Mouse (Mus musculus) granulocyte monocyte progenitor cell, adult 5-6 weeks (primary cell): ENCODE results near the gene Ccdc180. TPM values are rescaled to one million over a fixed set of nuclear protein-coding genes. Genes with fewer than 3 reads are reported as not detected.

ENCODE experiments used
- ATAC-seq: replicated peaks from 2 replicates; pipeline ENCODE4 v1.8.0; 2016; ENCODE audit warnings: mild to moderate bottlenecking, moderate TSS enrichment, inconsistent platforms; ENCODE audit not compliant: poor library complexity, severe bottlenecking
- total RNA-seq, 2 experiments: library from RNA; stranded (forward) in 1 of 2; stranded (reverse) in 1 of 2; fragments of 200-712, 200-1000 nt in 1 of 2; fragments of >200 nt in 1 of 2; fragmentation: Nextera tagmentation in 1 of 2; gene quantifications; 2 replicates each; pipeline ENCODE4 v1.2.3; 2014 to 2017

The Ccdc180 gene
- total RNA-seq (2014; fragmentation: Nextera tagmentation) (0.32 and 1.4 TPM in 2 replicates), total RNA-seq (2017) (0.17 and 0.31 TPM in 2 replicates)

DNA sequence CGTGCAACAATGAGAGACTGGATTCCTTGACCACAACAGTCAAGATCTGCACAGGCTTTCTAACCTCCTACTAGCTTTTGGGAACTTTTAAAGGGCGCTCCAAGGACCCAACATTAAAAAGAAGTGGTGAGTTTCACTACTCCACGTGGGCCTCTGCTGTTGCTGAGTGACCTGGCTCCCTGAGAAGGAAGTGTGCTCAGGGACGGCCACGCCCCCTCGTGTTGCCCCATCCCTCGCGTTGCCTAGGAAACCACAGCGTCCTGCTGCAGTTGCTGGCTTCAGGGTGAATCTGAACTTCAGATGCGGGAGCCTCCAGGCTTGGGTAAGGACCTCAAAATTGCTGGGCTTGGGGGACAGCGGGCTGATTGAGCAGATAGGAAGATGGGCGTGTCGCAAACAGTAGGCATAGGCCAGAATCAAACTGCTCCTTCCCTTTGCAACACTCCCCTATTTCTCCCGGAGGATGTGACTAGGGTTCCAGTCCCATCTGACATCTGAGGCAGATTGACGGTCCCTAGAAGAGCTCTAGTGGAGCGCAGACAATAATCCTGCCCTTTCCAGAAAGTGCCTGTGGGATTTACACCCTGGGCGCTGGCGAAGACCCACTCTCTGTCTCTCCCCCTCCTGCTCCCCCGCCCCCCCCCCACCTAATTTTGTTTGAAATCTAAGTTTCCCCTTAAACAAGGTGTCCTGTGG lies at the start of gene Ccdc180:
TSS of gene Ccdc180 (plus strand) at position 238 of the 696 bp plus-strand sequence.
- ATAC-seq, result peak; percentile 99

DNA sequence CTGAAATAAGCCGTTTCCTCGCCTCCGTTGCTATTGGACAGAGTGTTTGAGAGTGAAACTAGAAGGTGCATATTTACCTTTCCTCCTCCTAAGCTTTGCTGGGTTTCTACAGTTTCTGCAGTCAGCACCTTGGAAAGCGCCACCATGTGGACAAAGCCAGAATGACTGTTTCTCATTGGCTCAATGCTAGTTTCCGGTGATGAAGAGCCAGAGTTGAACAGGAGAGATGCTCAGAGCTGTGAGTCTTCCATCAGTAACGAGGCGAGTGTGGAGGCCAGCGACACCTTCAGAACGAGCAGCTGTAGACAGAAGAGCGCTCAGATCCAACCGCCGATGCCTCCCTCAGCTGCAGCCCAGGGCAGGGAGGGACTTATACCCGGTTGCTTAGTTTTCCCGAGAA lies 45.7 kb upstream of the Ccdc180 start:
- ATAC-seq, result peak; percentile 40

DNA sequence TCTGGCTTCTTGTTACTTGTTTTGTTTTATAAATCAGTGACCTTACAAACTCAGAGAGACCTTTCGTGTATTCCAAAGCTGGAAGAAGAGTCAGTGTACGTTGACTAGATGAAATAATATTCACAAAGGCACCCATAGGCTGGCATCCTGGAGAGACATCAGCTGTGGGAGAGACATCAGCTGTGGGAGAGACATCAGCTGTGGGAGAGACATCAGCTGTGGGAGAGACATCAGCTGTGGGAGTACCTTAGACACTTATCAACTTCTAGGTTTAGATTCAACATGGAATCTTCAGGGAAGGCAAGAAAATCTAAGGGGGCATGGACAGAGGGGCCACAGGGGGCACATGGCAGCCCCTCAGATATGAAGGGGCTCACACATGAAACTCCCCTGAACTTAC lies 43.8 kb upstream of the Ccdc180 start:
- ATAC-seq, result no peak

DNA sequence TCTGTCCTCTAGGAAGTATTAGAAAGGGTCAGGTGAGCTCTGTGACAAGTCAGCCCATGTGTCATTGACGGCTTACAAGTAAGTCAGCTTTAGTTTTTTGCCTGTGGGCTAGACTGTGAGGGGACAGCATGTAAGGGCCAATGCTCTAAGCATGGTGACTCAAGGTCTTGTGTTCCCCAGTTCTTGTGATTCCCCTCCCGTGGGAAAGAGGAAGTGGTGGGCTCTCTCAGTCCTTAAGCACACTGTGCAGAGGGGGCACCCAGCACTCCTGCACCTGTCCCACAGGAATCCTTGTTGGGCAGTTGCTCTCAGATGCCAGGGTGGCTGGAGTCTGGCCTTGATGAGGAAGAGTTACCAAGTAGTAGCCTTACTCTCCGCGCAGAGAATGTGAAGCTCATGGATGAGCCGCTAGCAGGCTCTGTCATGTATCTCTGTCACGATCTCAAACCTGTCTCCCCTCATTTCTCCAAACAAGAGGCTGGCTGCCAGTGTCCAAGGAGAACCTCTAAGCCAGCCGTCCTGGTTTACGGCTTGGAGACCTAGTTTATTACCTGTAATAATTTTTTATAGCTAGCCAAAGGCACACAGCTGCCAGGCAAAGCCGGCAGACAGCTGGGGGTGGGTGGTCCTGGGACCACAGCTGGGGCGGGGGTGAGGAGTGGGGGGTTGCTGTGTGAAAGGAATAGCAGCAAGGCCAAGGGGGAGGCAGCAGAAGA lies 41.8 kb upstream of the Ccdc180 start, which contains the start of gene Stra6l:
TSS of gene Stra6l (plus strand) at position 556 of the 716 bp plus-strand sequence.
- ATAC-seq, result peak; percentile 78

DNA sequence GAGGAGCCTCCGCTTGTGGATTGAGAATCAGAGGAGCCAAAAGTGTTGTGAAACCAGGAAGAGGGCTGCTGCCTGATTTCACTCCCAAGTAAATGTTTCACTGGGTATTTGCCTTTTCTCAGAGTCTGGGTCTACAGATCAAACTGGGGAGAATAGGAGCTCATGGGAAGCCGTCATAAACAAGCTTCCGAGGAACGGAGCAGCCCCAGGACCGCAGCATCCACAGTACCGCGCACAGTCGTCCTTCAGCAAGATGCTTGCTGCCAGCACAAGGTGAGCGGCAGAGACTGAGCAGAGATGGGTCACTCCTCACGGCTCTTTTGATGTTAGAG lies 41.3 kb upstream of the Ccdc180 start:
- ATAC-seq, result no peak

GRCm38 (mm10) chr4:45849419-45849818 lies 40.7 kb upstream of the Ccdc180 start:
- ATAC-seq, result no peak

DNA sequence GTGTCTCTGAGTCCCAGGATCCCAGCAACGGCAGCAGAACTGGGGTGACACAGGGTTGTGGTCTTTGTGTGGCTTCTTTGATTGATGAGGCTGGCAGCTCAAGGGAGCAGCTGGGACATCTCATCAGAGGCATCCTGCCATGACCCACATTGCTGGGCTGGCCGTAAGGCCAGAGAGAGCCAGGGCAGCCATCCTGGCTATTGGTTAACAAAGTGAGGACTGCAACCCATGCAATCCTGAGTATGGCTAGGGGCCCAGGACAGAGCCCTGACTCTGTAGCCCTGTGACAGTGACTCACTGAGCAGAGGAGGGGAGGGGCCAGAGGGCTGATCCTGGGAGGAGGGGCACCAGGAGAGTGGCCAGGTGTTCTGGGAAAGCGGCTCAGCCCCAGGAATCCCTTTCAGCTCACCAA lies 38.5 kb upstream of the Ccdc180 start:
- ATAC-seq, result no peak

GRCm38 (mm10) chr4:45853496-45854246 lies 36.4 kb upstream of the Ccdc180 start:
- no peak for ATAC-seq

DNA sequence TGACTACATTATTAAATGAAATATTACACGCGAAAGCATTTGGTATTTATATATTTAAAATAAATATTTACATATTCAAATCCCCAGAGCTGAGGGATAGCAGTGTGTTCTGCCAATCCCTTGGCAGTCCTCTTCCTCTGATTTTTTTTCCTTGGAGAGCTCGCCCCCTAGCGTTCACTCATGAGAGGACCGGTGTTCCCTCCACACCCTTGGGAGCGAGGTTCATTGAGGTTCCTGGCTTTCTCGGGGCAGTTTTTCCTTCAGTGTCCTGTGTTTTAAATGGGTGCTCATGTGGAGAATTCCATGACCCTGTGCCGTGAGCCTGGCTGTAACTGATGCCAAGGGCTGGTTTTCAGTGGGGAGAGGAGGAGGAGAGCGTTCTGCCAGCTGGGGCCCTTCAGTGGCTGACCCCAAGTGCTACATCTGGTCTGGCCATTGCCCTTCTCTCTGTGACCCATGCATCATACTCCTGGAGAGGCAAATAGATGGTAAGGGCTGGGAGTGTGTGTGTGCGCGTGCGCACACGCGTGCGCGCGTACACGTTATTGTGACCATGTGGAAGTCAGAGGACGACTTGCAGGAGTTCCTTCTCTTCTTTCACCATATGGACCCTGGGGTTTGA lies 34.2 kb upstream of the Ccdc180 start:
- ATAC-seq, result peak; percentile 52; the same call in 1 of the 2 replicates

- ATAC-seq, result no peak
Observed at GRCm38 (mm10) chr4:45861160-45861559, 28.9 kb upstream of the Ccdc180 start.

- no peak for ATAC-seq
Observed at GRCm38 (mm10) chr4:45867416-45867815, 22.7 kb upstream of the Ccdc180 start.

GRCm38 (mm10) chr4:45869021-45869815 lies 20.9 kb upstream of the Ccdc180 start:
- no peak for ATAC-seq

- no peak for ATAC-seq
Observed at GRCm38 (mm10) chr4:45872147-45872546, 18.0 kb upstream of the Ccdc180 start.

GRCm38 (mm10) chr4:45878929-45879328 lies 11.2 kb upstream of the Ccdc180 start:
- ATAC-seq, result 0 out of 2 replicates have a peak, but pooled peaks have one; percentile 26

- peak; percentile 55 for ATAC-seq
Observed at GRCm38 (mm10) chr4:45882521-45882920, 7.6 kb upstream of the Ccdc180 start.

DNA sequence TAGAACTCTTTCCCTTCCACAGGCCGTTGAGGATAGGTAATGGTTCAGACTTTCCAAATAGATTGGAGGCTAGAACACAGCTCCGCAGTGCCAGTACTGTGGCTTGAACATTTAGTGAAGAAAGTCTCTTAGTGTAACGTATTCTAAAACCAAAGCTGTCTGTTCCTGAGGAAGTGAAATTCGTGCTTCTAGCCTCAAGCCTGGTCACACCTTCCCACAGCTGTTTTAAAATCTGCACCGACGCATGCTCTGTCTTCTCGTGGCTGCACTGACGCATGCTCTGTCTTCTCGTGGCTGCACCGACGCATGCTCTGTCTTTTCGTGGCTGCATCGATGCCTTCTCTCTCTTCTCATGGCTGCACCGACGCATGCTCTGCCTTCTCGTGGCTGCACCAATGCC lies 6.9 kb upstream of the Ccdc180 start:
- ATAC-seq, result peak; percentile 68

GRCm38 (mm10) chr4:45889487-45889886 lies 616 bp upstream of the Ccdc180 start:
- ATAC-seq, result peak; percentile 73

DNA sequence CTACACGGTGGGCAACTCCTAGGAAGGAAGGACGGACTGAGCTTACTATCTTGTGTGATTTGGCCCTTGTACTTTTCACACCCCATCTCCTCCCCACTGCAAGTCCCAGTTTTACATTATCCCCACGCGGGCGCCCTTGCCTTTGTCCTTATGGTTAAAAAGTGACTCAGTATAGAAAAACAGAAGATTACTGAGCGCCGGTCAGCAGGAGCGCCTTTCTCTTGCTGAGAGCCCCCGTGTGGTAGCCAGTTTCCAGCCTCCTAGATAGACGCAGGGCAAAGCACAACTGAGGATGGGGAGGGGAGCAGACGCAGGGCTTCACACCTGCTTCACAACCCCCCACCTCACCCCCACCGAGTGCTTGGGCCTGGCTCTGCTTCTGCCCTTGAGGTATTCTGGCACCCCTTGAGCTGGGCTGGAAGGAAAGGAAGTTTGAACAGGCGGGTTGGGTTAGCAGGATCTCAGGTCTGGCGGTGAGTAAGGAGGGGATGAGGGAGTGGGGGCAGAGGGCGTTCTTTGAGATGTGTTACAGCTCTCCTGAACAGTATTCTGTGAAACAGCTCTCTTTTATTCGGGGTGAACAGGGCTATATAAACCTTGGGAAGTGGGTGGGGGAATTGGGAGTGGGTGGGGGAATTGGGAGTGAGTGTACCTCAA lies 6.5 kb downstream of the Ccdc180 start:
- ATAC-seq, result no peak

GRCm38 (mm10) chr4:45898413-45898812 lies 8.3 kb downstream of the Ccdc180 start:
- peak; percentile 67 for ATAC-seq
